Mouse (Mus musculus): Measurements from ENCODE around the gene Fbp2. TPM values are rescaled to one million over a fixed set of nuclear protein-coding genes. Genes with fewer than 3 reads are reported as not detected.

Gene Fbp2
- polyA plus RNA-seq, 1 experiment from 2014 or later = 5.4 TPM

Other genes with a start within 250 kb of the Fbp2 start
- gene 6720489N17Rik, start 234.2 kb downstream of the Fbp2 start, polyA plus RNA-seq (2014; fragmentation: Nextera tagmentation; extraction: Ambion mirVana) = 10.5 and 12.1 TPM in 2 replicates
- 27.9 and 28.6 TPM in 2 replicates for gene Platr25, start 97.7 kb downstream of the Fbp2 start, polyA plus RNA-seq (2014; fragmentation: Nextera tagmentation; extraction: Ambion mirVana)
- 7.5 and 10.5 TPM in 2 replicates for gene Gm5141, start 72.6 kb downstream of the Fbp2 start, polyA plus RNA-seq (2014; fragmentation: Nextera tagmentation; extraction: Ambion mirVana)
- 1.2 and 2.0 TPM in 2 replicates for gene Fbp1, start 29.9 kb upstream of the Fbp2 start, polyA plus RNA-seq (2014; fragmentation: Nextera tagmentation; extraction: Ambion mirVana)
- gene 2010111I01Rik, start 106.5 kb upstream of the Fbp2 start, polyA plus RNA-seq (2014; fragmentation: Nextera tagmentation; extraction: Ambion mirVana) = 144 and 166 TPM in 2 replicates